Mouse (Mus musculus): Measurements from ENCODE around the gene Tesc.

The Tesc gene

DNA sequence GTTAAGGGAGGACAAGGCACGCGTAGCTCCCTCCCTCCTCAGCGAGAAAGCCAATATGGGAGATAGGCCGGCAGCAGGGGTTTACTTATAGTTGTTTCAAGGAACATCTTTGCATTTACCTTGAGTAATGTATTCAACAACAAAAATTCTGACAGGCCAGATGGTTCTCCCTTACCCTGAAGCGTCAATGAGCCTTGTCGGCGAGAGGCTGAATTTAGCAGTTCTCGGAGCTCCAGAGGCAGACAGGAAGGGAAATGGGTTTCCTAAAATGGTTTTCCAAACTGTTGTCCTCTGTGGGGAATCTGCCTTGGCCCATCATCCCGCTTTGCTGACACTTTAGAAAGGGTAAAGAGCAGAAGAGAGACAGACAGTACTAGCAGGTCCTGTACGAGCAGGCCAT, 79.1 kb downstream of the Tesc start:
- DNase-seq (ENCODE audit: low read depth), result no peak

DNA sequence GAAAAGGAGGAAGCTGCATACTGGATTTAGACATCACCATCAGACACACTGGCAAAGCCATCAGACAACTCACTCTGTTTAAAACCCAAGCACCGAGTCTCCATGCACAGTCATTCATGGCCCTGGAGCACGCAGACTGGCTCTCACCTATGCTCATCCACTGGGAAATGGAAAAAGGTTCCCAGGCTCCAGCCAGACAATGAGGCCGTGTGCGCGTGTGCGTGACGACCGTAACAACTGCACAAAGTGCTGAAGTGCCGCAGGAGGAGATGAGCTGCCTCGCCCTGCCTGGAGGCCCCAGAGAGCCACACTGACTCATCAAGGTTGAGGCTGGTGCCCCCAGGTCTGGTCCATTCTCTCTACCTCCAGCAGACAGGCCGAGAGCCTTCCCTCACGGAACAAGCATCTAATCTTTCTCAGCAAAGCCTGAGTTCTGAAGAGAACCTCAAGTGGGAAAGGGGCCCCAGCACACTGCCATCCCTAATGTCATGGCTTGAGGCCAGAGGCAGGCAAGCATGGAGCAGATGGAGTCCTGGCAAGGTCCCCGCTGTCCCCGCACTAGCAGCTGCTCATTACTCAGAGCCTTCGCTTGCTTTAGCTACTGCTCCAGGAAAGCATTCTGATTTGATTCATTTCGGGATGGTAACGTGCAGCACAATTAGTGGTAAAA, 80.7 kb downstream of the Tesc start:
- DNase-seq (ENCODE audit: low read depth), result no peak

DNA sequence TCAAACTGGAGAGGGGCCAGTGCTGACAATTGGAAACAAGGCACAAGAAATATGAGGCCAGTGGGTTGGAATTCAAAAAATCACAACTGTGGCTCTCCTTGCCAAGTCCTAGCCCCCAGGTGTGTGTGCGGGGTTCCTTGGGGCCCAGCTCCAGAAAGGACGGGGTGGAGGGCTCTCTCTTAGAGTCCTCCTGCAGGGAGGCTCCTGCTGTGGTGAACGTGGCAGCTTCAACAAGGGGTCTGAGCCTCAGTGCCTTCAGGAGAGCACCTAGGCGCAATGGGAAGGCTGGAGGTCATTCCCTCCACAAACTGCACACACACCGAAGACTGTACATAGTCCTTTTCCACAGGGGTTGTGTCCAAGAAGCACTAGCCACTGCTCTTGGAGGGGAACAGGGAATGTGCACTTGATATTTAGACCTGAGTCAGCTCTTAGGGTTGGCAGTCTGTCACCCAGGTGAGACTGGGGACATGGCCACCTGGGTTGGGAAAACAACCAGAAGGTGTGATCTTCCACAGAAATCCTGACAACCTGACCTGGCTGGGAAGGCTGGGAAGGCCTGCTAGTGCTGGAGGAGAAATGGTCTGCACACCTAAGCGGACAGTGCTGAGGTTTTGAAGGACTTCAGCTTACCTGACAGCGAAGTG, 81.4 kb downstream of the Tesc start:
- no peak for DNase-seq (ENCODE audit: low read depth)
